Mouse (Mus musculus) hindbrain, embryonic 14.5 days (tissue): ENCODE measurements around the gene Cgrrf1. TPM values are rescaled to one million over a fixed set of nuclear protein-coding genes. Genes with fewer than 3 reads are reported as not detected.

Experiments used
- ATAC-seq: fragments of 200-750 bp; cut with Nextera tagmentation; 2 replicates; pipeline ENCODE4 v1.8.0; 2017; ENCODE audit warnings: moderate number of reproducible peaks, mild to moderate bottlenecking, moderate TSS enrichment, moderate library complexity; ENCODE audit not compliant: low FRiP score
- DNase-seq: peaks from one replicate; pipeline ENCODE4 v3.0.0-alpha.2; 2015; ENCODE audit warnings: low spot score
- H3K27ac ChIP-seq: fragments of 300-500 bp; sonication (generic); 2 replicates; pipeline ENCODE4 v1.5.1; 2014; ENCODE audit warnings: mild to moderate bottlenecking, moderate library complexity
- H3K27me3 ChIP-seq: fragments of 300-500 bp; sonication (generic); 2 replicates; pipeline ENCODE4 v1.6.1; 2014; ENCODE audit warnings: mild to moderate bottlenecking, low read length, mixed read lengths; ENCODE audit not compliant: control insufficient read depth, insufficient read depth
- H3K36me3 ChIP-seq: fragments of 300-500 bp; sonication (generic); replicated peaks from 2 replicates; pipeline ENCODE4 v1.6.1; 2014; ENCODE audit not compliant: control insufficient read depth, insufficient read depth
- H3K4me1 ChIP-seq: fragments of 300-500 bp; sonication (generic); replicated peaks from 2 replicates; pipeline ENCODE4 v1.6.1; 2014; ENCODE audit warnings: antibody characterized with exemption, low read length, mixed read lengths; ENCODE audit not compliant: control insufficient read depth, insufficient read depth
- H3K4me2 ChIP-seq: fragments of 300-500 bp; sonication (generic); replicated peaks from 2 replicates; pipeline ENCODE4 v1.6.1; 2014; ENCODE audit warnings: mild to moderate bottlenecking, moderate library complexity
- H3K4me3 ChIP-seq: fragments of 300-500 bp; sonication (generic); replicated peaks from 2 replicates; pipeline ENCODE4 v1.5.1; 2014; ENCODE audit warnings: mild to moderate bottlenecking, low read length
- H3K9ac ChIP-seq: fragments of 300-500 bp; sonication (generic); 2 replicates; pipeline ENCODE4 v1.6.1; 2014
- H3K9me3 ChIP-seq: fragments of 300-500 bp; sonication (generic); 2 replicates; pipeline ENCODE4 v1.6.1; 2016; ENCODE audit warnings: low read length; ENCODE audit not compliant: control insufficient read depth
- WGBS: fragments of 180-500 bp; shearing (Covaris S2); extraction: QIAGEN DNeasy Blood & Tissue Kit; methylation state at CpG from one replicate; pipeline ENCODE4 v1.1.7; 2014; 5-methylcytosine and 5-hydroxymethylcytosine counted together
- polyA plus RNA-seq: library from polyadenylated mRNA; unstranded; fragments of >200 nt; fragmentation: Nextera tagmentation; extraction: Ambion mirVana; gene quantifications from 2 replicates; pipeline ENCODE4 v1.2.1, GENCODE M21; 2014

The Cgrrf1 gene
- polyA plus RNA-seq, 1 experiment from 2014 or later: 21.3 TPM

DNA sequence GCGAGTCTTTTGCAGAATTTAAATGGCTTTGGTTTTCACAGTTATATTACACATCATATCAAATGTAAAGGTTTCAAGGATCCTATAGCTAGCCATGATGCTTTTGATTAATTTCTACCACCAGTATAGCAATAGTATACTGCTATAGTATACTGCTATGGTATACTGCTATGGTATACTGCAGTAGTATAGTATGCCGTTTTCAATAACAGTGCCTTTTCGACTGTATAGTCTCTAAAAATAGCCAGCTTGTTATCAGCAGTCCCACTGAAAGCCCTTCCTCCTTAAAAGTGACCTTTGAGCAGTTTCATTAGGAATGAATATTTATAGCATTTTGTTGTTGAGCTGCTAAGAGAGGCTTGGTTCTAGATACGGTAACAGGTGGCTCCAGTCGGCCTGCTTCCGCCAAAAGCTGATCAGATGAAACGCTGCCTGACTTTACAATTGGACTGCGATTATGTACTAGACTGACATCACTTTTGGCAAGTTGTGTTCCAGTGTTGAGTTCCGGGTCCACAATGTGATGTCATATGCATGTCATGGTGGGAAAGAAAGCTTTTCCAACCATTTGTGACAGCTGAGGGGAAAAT, 70.7 kb downstream of the Cgrrf1 start:
- Histone ChIP-seq H3K4me1 (no peaks in the 10 kb centered on the region), H3K27ac (no peak overlapping the region), H3K27me3 (no peaks in the 10 kb centered on the region), H3K36me3 (no peaks in the 10 kb centered on the region), H3K9me3 (no peaks in the 10 kb centered on the region), H3K4me2 (no peak overlapping the region), H3K9ac (no peak overlapping the region), H3K4me3 (no peak overlapping the region)
- no peak for DNase-seq
- no peak for ATAC-seq
- WGBS: 92% methylated on average over 9 of the region's 9 CpGs

Other genes with a start within 250 kb of the Cgrrf1 start
- gene Cdkn3, start 71.6 kb upstream of the Cgrrf1 start, polyA plus RNA-seq: 10.9 and 12.9 TPM in 2 replicates
- 212 and 215 TPM in 2 replicates for gene Cnih1, start 43.7 kb upstream of the Cgrrf1 start, polyA plus RNA-seq
- 149 and 166 TPM in 2 replicates for gene Gmfb, start 9.9 kb upstream of the Cgrrf1 start, polyA plus RNA-seq
- gene Samd4, start 50.7 kb downstream of the Cgrrf1 start, polyA plus RNA-seq: 2.9 and 3.1 TPM in 2 replicates